Mouse (Mus musculus): Measurements from ENCODE around the gene Plcl2.

DNA sequence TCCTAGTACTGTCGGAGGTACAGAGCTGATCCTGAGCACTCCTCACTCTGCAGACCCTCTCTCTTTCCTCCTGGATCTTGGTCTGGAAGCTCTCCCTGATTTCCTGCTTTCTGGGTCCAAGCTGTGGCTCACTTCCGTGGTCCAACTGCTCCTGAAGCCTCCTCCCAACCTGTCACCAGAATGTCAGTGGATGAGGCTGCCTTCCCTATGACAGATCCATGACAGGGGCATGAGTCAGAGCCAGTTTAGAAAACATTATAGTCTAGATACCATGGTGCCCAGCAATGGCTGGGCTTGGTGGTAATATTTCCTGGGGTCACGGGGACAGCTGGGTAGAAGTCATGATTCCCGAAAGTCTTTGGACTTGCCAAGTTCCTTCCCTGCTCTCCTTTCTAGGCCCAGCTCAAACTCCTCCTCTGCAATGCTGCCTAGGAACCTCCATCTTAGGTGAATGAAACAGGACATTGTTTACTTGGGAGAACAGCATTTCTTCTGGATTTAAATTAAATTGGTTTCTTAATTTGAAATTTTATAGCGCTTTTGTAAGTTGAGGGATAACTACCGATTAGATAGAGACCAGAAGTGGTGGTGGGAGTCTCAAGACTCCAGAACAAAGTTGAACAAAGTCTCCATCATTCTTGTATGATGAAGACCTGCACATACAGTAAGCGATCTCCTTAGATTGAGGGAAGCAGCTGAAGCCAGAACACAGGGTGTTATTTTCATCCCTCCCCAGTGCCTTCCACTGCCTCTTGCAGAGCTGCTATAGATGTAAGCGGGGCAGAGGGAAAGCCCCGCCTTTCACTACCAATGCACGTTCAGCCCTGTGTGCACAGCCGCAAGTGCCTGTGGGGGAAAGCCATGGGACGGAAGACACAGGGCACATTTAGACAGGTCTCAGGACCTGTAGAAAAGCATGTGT lies 170.7 kb downstream of the Plcl2 start:
- TF ChIP-seq CTCF (IDR thresholded peaks at IDR 0.05; ENCODE audit: borderline replicate concordance, control insufficient read depth, extremely low read depth, insufficient read depth, low read length, poor library complexity) (no peak), POLR2A (IDR thresholded peaks at IDR 0.05; ENCODE audit: control insufficient read depth, extremely low read depth, insufficient read depth, low read length, poor library complexity) (no peak)
